Mouse (Mus musculus): ENCODE measurements around the gene Cadps2. TPM values are rescaled to one million over a fixed set of nuclear protein-coding genes. Genes with fewer than 3 reads are reported as not detected.

The Cadps2 gene
- polyA plus RNA-seq, 1 experiment from 2014 or later: 4.3 TPM

DNA sequence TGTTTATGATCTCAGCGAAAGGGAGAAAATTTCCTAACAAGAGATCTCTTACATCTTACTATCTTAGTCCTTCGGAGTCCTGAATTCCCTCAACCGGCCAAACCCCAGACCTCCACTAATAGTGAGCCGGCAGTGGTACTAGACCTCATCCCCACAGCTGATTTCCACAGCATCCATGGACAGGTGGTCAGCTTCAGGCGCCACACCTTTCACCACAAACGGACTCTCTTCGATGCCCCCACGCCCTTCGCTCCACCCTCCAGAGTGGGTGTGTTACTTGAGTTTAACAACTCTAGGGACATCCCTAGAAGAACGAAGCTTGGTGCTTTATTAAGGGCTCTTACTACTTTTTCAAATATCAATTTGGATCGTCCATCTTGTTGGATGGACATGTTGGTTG is 584.6 kb downstream of the Cadps2 start:
- 32% methylated on average over 11 of the region's 11 CpGs for WGBS
- no peak overlapping the region for H3K4me3 ChIP-seq (ENCODE audit: low read depth, low read length)
- H3K27ac ChIP-seq (ENCODE audit: low read depth, low read length): no peak overlapping the region
- H3K9ac ChIP-seq (ENCODE audit: low read length): no peak overlapping the region
- H3K36me3 ChIP-seq (ENCODE audit: control insufficient read depth, insufficient read depth, low read length): no peaks in the 10 kb centered on the region
- H3K4me1 ChIP-seq (ENCODE audit: control insufficient read depth, insufficient read depth, low read length): peaks cover 3% of the 10 kb centered on the region; the same call in 1 of the 2 replicates
- no peaks in the 10 kb centered on the region for H3K9me3 ChIP-seq (replicated peaks; ENCODE audit: control insufficient read depth, low read length)
- H3K4me2 ChIP-seq (ENCODE audit: low read length): no peak overlapping the region
- ATAC-seq (no peak), DNase-seq (ENCODE audit: low spot score) (no peak)
- peaks cover 78% of the 10 kb centered on the region for H3K27me3 ChIP-seq (replicated peaks; ENCODE audit: control insufficient read depth, insufficient read depth, low read length)

DNA sequence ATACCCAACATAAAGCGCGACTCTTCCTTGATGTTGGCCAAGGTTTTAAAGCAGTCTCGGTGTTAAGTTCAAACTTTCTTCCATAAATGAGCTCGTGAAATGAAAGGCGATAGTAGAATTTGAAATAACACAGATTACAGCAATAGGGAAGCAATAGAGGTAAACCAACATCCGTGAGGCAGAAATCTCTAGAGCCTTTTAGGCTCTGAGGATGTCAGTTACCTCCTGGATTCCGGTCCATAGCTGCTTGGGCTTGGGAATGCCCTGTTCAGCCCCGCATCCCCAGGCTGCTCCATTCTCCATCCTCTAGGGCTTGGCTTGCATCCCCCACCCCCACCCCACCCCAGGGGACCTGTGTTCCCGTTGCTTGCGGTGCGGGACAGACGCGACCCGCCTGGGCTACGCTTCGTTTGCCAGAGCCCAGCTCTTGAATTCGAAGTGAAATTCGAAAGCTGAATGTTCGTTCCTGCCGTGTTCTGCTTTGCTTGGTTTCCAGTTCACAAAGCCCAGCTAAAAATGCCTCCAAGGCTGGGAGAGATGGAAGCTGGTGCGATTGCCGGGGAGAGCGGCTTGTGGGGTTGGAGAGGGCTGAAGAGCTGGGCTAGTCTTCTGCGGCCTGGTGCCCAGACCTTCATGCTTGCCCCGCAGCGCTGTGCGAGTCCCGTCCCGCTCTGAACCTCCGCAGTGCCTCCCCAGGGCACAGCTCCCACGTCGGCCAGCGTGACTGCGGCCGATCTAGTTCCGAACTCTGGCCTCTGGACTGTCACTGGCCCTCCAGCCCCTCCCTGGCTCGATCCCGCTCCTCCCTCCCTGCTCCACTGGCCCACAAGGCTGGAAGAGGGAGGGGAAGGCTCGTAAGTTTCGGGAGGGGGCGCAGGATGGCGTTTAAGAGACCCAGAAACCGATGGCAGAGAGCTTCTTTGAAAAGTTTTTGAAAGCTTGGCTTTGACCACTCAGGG is 585.6 kb downstream of the Cadps2 start:
- Histone ChIP-seq H3K36me3 (ENCODE audit: control insufficient read depth, insufficient read depth, low read length) (no peaks in the 10 kb centered on the region), H3K27me3 (replicated peaks; ENCODE audit: control insufficient read depth, insufficient read depth, low read length) (peaks cover 73% of the 10 kb centered on the region), H3K9ac (ENCODE audit: low read length) (peak overlapping the region; percentile 49; the same call in 1 of the 2 replicates), H3K9me3 (replicated peaks; ENCODE audit: control insufficient read depth, low read length) (no peaks in the 10 kb centered on the region), H3K4me1 (ENCODE audit: control insufficient read depth, insufficient read depth, low read length) (peaks cover 3% of the 10 kb centered on the region; the same call in 1 of the 2 replicates), H3K4me3 (ENCODE audit: low read depth, low read length) (peak overlapping the region; percentile 22), H3K4me2 (ENCODE audit: low read length) (peak overlapping the region; percentile 41), H3K27ac (ENCODE audit: low read depth, low read length) (no peak overlapping the region)
- ATAC-seq (peak; percentile 45; the same call in 1 of the 2 replicates), DNase-seq (ENCODE audit: low spot score) (peak; percentile 50)
- 2% methylated on average over 43 of the region's 43 CpGs for WGBS

DNA sequence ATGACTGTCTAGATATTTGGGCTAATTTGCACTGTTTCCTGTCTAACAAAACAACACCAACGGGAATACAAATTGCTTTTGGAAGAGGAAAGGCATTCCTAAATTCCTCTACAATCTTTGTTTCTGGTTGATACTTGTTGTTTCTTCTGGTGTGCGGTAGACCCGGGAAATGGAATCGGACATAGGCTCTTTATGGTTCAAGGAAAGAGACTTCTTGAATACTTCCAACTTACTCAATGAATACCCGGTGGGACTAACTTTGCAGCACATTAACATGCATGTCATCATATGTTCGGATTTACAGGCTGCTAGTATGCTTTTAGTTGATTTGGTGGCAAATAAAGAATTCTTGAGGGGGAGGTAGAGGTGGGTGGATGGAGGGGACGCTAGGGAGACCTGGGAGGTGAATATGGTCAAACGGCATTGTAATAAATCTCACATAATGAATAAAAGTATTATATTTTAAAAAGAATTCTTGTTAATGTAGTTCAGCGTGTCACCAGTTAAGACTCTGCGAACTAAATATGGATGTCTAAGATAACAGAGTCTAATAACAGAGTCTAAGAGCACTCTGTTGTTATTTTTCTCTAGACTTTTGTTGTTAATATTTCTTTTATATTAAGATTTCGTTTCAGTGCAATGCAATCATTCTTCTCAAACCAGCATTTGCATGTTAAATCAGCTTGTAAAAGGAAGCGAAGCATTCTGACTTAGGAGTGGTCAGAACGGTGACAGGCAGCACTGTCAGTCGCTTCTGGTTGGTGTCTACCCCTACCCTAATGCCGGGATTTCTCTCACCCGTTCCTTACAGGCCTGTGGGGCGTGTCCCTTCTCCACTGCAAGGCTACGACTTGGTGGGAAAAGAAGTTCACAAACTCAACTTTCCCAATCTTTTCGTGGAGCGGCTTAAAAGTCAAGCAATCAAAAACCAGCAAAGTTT is 586.8 kb downstream of the Cadps2 start:
- 0 out of 2 replicates have a peak overlapping the region, but pooled peaks have one; percentile 22 for H3K4me3 ChIP-seq (ENCODE audit: low read depth, low read length)
- H3K4me2 ChIP-seq (ENCODE audit: low read length): peak overlapping the region; percentile 41
- ATAC-seq (no peak), DNase-seq (ENCODE audit: low spot score) (peak; percentile 27)
- H3K9me3 ChIP-seq (replicated peaks; ENCODE audit: control insufficient read depth, low read length): no peaks in the 10 kb centered on the region
- no peak overlapping the region for H3K9ac ChIP-seq (ENCODE audit: low read length)
- no peaks in the 10 kb centered on the region for H3K36me3 ChIP-seq (ENCODE audit: control insufficient read depth, insufficient read depth, low read length)
- peaks cover 7% of the 10 kb centered on the region for H3K4me1 ChIP-seq (ENCODE audit: control insufficient read depth, insufficient read depth, low read length)
- peaks cover 73% of the 10 kb centered on the region for H3K27me3 ChIP-seq (replicated peaks; ENCODE audit: control insufficient read depth, insufficient read depth, low read length)
- no peak overlapping the region for H3K27ac ChIP-seq (ENCODE audit: low read depth, low read length)
- 10% methylated on average over 20 of the region's 20 CpGs for WGBS

DNA sequence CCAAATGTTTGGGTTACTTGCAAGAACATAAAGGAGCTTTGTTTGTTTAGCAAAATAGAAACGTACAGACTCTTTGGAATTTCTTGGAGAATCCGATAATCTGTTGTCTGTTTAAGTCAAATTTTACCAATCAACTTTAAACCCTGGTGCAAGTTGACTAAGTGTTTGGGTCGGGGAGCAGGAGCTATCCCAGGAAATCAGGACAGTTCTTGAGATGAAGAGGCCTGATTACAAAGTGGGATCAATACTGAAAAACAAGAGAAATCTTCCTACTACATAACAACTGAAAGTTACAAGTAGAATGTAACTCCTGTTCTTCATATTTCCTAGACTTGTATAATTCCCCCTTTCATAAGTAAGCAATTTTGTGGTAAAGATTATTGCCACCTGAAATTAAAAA is 587.8 kb downstream of the Cadps2 start:
- Histone ChIP-seq H3K4me1 (ENCODE audit: control insufficient read depth, insufficient read depth, low read length) (peaks cover 10% of the 10 kb centered on the region), H3K27me3 (replicated peaks; ENCODE audit: control insufficient read depth, insufficient read depth, low read length) (peaks cover 73% of the 10 kb centered on the region), H3K27ac (ENCODE audit: low read depth, low read length) (no peak overlapping the region), H3K9me3 (replicated peaks; ENCODE audit: control insufficient read depth, low read length) (no peaks in the 10 kb centered on the region), H3K4me2 (ENCODE audit: low read length) (no peak overlapping the region), H3K9ac (ENCODE audit: low read length) (no peak overlapping the region), H3K4me3 (ENCODE audit: low read depth, low read length) (no peak overlapping the region), H3K36me3 (ENCODE audit: control insufficient read depth, insufficient read depth, low read length) (no peaks in the 10 kb centered on the region)
- DNase-seq (ENCODE audit: low spot score) (peak; percentile 19), ATAC-seq (no peak)
- 34% methylated on average over 3 of the region's 3 CpGs for WGBS

DNA sequence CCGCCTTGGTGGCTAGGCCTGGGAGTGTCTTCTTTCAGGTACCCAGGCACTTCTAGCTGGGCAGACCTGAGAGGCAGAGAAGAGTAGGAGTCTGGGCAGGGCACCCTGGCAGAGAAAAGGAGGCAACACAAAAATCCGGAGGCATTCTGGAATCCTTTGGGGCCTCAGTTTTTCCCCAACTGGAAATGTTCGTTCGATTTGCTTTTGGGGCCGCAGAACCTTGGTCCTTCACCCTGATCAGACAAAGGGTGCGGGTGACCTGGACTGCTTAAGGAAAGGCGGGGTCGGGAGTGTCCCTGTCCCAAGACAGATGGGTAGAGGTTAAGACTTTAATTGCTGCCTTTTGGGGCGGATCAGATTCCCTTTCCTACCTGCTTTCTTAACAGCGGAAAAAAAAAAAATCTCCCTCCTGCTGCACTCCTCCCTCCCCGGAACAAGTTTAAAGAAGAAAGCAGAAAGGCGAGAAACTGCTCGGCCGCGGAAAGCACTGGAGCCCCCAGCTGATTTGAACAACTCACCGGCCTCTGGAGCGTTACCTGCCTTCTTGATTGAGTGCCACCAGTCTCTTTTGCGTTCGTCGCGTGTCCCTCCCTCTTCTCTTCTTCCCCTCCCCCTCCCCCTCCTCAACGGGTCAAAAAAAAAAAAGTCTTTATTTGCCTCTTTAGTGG is 588.8 kb downstream of the Cadps2 start:
- H3K4me2 ChIP-seq (ENCODE audit: low read length): peak overlapping the region; percentile 68
- no peak overlapping the region for H3K27ac ChIP-seq (ENCODE audit: low read depth, low read length)
- no peaks in the 10 kb centered on the region for H3K9me3 ChIP-seq (replicated peaks; ENCODE audit: control insufficient read depth, low read length)
- ATAC-seq (no peak), DNase-seq (ENCODE audit: low spot score) (no peak)
- peaks cover 10% of the 10 kb centered on the region for H3K4me1 ChIP-seq (ENCODE audit: control insufficient read depth, insufficient read depth, low read length)
- peak overlapping the region; percentile 58 for H3K9ac ChIP-seq (ENCODE audit: low read length)
- no peaks in the 10 kb centered on the region for H3K36me3 ChIP-seq (ENCODE audit: control insufficient read depth, insufficient read depth, low read length)
- H3K4me3 ChIP-seq (ENCODE audit: low read depth, low read length): peak overlapping the region; percentile 38
- H3K27me3 ChIP-seq (replicated peaks; ENCODE audit: control insufficient read depth, insufficient read depth, low read length): peaks cover 69% of the 10 kb centered on the region
- 2% methylated on average over 22 of the region's 22 CpGs for WGBS

DNA sequence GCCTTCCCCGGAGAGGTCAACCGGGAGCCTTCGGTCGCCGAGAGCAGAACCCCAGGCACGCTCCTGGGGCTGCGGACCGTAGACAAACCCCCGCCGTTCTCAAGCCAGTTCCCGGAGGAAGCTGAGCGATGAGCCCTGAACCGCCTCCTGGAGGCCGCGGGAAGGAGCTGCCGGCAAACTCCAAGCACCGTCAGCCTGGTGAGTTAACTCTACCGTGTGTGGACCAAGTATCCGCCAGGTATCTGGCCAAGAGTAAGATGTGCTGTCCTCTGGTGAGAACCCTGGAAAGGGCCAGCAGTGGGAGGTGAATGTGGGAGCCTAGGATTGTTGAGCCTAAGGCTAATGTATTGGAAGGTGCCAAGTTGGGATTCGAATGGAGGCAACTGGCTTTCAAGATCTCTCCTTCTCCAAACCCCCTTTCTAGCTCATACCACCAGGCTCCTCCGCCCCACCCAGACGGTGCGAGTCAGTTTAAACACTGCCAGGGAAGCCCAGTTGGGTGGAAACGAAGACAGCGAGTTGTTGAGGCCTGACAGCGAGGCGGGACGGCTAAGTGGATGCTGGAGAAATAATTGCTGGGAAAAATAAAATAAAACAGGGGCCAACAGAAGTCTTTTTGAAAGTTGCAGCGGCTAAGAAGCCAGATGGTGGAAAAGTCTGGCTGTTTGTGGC is 589.5 kb downstream of the Cadps2 start:
- peak; percentile 67 for DNase-seq (ENCODE audit: low spot score)
- peak overlapping the region; percentile 38 for H3K4me3 ChIP-seq (ENCODE audit: low read depth, low read length)
- no peaks in the 10 kb centered on the region for H3K9me3 ChIP-seq (replicated peaks; ENCODE audit: control insufficient read depth, low read length)
- WGBS: 2% methylated on average over 29 of the region's 29 CpGs
- peak; percentile 55 for ATAC-seq
- H3K4me1 ChIP-seq (ENCODE audit: control insufficient read depth, insufficient read depth, low read length): peaks cover 10% of the 10 kb centered on the region
- H3K27me3 ChIP-seq (replicated peaks; ENCODE audit: control insufficient read depth, insufficient read depth, low read length): peaks cover 66% of the 10 kb centered on the region
- H3K4me2 ChIP-seq (ENCODE audit: low read length): peak overlapping the region; percentile 68
- H3K36me3 ChIP-seq (ENCODE audit: control insufficient read depth, insufficient read depth, low read length): no peaks in the 10 kb centered on the region
- H3K9ac ChIP-seq (ENCODE audit: low read length): peak overlapping the region; percentile 58
- peak overlapping the region; percentile 58 for H3K27ac ChIP-seq (ENCODE audit: low read depth, low read length)

DNA sequence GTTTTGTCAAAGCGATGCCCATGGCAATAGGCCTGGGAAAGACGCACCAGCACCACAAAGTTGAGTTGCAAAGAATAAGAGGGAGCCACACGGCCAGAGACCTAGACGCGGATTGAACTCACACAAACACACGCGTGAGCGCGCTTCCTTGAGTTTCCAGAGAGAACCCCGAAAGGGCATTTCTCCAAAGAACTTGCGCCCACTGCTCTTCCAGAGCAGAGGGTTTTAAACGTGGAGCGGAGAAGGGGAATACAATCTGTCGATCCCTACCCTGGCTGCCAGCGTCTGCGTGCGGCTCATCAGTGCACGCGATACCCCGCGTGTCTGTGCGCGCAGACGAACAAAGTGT is 590.2 kb downstream of the Cadps2 start:
- peak overlapping the region; percentile 68 for H3K4me2 ChIP-seq (ENCODE audit: low read length)
- ATAC-seq: 0 out of 2 replicates have a peak, but pooled peaks have one; percentile 27
- H3K27ac ChIP-seq (ENCODE audit: low read depth, low read length): peak overlapping the region; percentile 58
- peak overlapping the region; percentile 38 for H3K4me3 ChIP-seq (ENCODE audit: low read depth, low read length)
- peaks cover 10% of the 10 kb centered on the region for H3K4me1 ChIP-seq (ENCODE audit: control insufficient read depth, insufficient read depth, low read length)
- peaks cover 63% of the 10 kb centered on the region for H3K27me3 ChIP-seq (replicated peaks; ENCODE audit: control insufficient read depth, insufficient read depth, low read length)
- H3K36me3 ChIP-seq (ENCODE audit: control insufficient read depth, insufficient read depth, low read length): no peaks in the 10 kb centered on the region
- H3K9me3 ChIP-seq (replicated peaks; ENCODE audit: control insufficient read depth, low read length): no peaks in the 10 kb centered on the region
- WGBS: under 1% methylated on average over 24 of the region's 24 CpGs
- DNase-seq (ENCODE audit: low spot score): peak; percentile 56
- peak overlapping the region; percentile 58 for H3K9ac ChIP-seq (ENCODE audit: low read length)

Data from forebrain, embryonic 14.5 days (tissue).